Mouse (Mus musculus): Measurements from ENCODE around the gene Foxo3. TPM values are rescaled to one million over a fixed set of nuclear protein-coding genes. Genes with fewer than 3 reads are reported as not detected.
A peak's percentile ranks its signal among the peaks of the same experiment; 100 is the strongest.

Gene Foxo3
- total and polyA plus RNA-seq, 3 experiments, result 9.2 to 18.2 (median 12.6) TPM

- H3K9me3 ChIP-seq (replicated peaks; ENCODE audit: low read length), result peaks cover 13% of the 10 kb centered on the region
- no peak for TF ChIP-seq ETS1 (conservative IDR thresholded peaks at IDR 0.05; ENCODE audit: low read depth, low read length)
- DNase-seq (ENCODE audit: extremely low read depth), result no peak
- H3K4me2 ChIP-seq (ENCODE audit: insufficient read depth, low read depth, poor library complexity, severe bottlenecking), result no peak overlapping the region
- no peak overlapping the region for H3K9ac ChIP-seq (ENCODE audit: insufficient read depth, low read depth)
- H3K4me1 ChIP-seq (ENCODE audit: control insufficient read depth in 1 of 2, insufficient read depth in 2 of 2), result peaks cover 10 to 45% of the 10 kb centered on the region in 2 experiments
- peaks cover 10 to 21% of the 10 kb centered on the region in 2 experiments for H3K36me3 ChIP-seq (replicated peaks in 1 of 2; ENCODE audit: control insufficient read depth in 1 of 2, insufficient read depth in 1 of 2, low read length in 1 of 2)
- no peaks in the 10 kb centered on the region for H3K27me3 ChIP-seq (replicated peaks)
- dilution Hi-C loops (cut with MboI; ENCODE audit: extremely low pct_ligation_motif_present, extremely low pct_unique_long_range_greater_than_20kb, low sequenced_read_pairs), result no loop called here
- in situ Hi-C loops (cut with MboI; ENCODE audit: low pct_ligation_motif_present, low pct_unique_long_range_greater_than_20kb, low sequenced_read_pairs), result no loop called here
- no peak overlapping the region for H3K27ac ChIP-seq (ENCODE audit: insufficient read depth, low read depth)
- peak overlapping the region in 1 of 3 experiments; percentile 1 for H3K4me3 ChIP-seq (replicated peaks in 1 of 3; ENCODE audit: low read depth in 2 of 3, low read length in 2 of 3, poor library complexity in 1 of 3)
- H3K79me2 ChIP-seq (replicated peaks; ENCODE audit: control insufficient read depth, extremely low read depth, insufficient read depth, poor library complexity, severe bottlenecking), result peaks cover 33% of the 10 kb centered on the region
Measured at GRCm38 (mm10) chr10:42274712-42275400, 1.7 kb downstream of the Foxo3 start.

GRCm38 (mm10) chr10:42273760-42274691, 2.5 kb downstream of the Foxo3 start:
- Histone ChIP-seq H3K4me2 (ENCODE audit: insufficient read depth, low read depth, poor library complexity, severe bottlenecking) (peak overlapping the region; percentile 81), H3K4me1 (ENCODE audit: control insufficient read depth in 1 of 2, insufficient read depth in 2 of 2) (peaks cover 10 to 54% of the 10 kb centered on the region in 2 experiments), H3K9ac (ENCODE audit: insufficient read depth, low read depth) (peak overlapping the region; percentile 28; the same call in 1 of the 2 replicates), H3K9me3 (replicated peaks; ENCODE audit: low read length) (peaks cover 13% of the 10 kb centered on the region), H3K36me3 (replicated peaks in 1 of 2; ENCODE audit: control insufficient read depth in 1 of 2, insufficient read depth in 1 of 2, low read length in 1 of 2) (peaks cover 10 to 21% of the 10 kb centered on the region in 2 experiments), H3K27me3 (replicated peaks) (no peaks in the 10 kb centered on the region), H3K27ac (ENCODE audit: insufficient read depth, low read depth) (peak overlapping the region; percentile 55), H3K79me2 (replicated peaks; ENCODE audit: control insufficient read depth, extremely low read depth, insufficient read depth, poor library complexity, severe bottlenecking) (peaks cover 33% of the 10 kb centered on the region), H3K4me3 (replicated peaks in 1 of 3; ENCODE audit: low read depth in 2 of 3, low read length in 2 of 3, poor library complexity in 1 of 3) (peak overlapping the region; percentile 22 to 35 (median 30))
- no peak for DNase-seq (ENCODE audit: extremely low read depth)
- dilution Hi-C loops (cut with MboI; ENCODE audit: extremely low pct_ligation_motif_present, extremely low pct_unique_long_range_greater_than_20kb, low sequenced_read_pairs) (no loop called here), in situ Hi-C loops (cut with MboI; ENCODE audit: low pct_ligation_motif_present, low pct_unique_long_range_greater_than_20kb, low sequenced_read_pairs) (no loop called here)
- TF ChIP-seq KAT2A (IDR thresholded peaks at IDR 0.05; ENCODE audit: insufficient replicate concordance, low read length), result no peak
- TF ChIP-seq EP300 (IDR thresholded peaks at IDR 0.05; ENCODE audit: low read length), result no peak
- no peak for TF ChIP-seq GABPA (IDR thresholded peaks at IDR 0.05; ENCODE audit: insufficient replicate concordance, low read depth, low read length)
- peak; percentile 67 for TF ChIP-seq MYC (IDR thresholded peaks at IDR 0.05; ENCODE audit: low read depth, low read length)
- TF ChIP-seq NRF1 (IDR thresholded peaks at IDR 0.05; ENCODE audit: low read depth, low read length), result no peak
- TF ChIP-seq MXI1 (IDR thresholded peaks at IDR 0.05; ENCODE audit: low read depth, low read length), result no peak; the same call in 1 of the 2 replicates
- no peak for TF ChIP-seq SMC3 (IDR thresholded peaks at IDR 0.05; ENCODE audit: low read depth, low read length)
- peak; percentile 87 for TF ChIP-seq BHLHE40 (IDR thresholded peaks at IDR 0.05; ENCODE audit: low read depth, low read length)
- TF ChIP-seq IRF4 (IDR thresholded peaks at IDR 0.05; ENCODE audit: low read depth, low read length), result no peak; the same call in 1 of the 2 replicates
- no peak for TF ChIP-seq RAD21 (IDR thresholded peaks at IDR 0.05; ENCODE audit: low read depth, low read length)
- peak; percentile 23; the same call in 1 of the 2 replicates for TF ChIP-seq MAX (IDR thresholded peaks at IDR 0.05; ENCODE audit: low read length)
- TF ChIP-seq POLR2A (IDR thresholded peaks at IDR 0.05; ENCODE audit: low read depth, low read length), result no peak
- TF ChIP-seq JUN (IDR thresholded peaks at IDR 0.05; ENCODE audit: insufficient read depth, low read depth, low read length), result no peak
- TF ChIP-seq E2F4 (IDR thresholded peaks at IDR 0.05; ENCODE audit: insufficient replicate concordance, low read depth, low read length), result no peak
- 0 out of 2 replicates have a peak, but pooled peaks have one; percentile 21 for TF ChIP-seq UBTF (IDR thresholded peaks at IDR 0.05; ENCODE audit: low read depth, low read length)
- TF ChIP-seq ZC3H11A (IDR thresholded peaks at IDR 0.05; ENCODE audit: low read depth, low read length), result no peak
- no peak for TF ChIP-seq SIN3A (IDR thresholded peaks at IDR 0.05; ENCODE audit: low read length)
- TF ChIP-seq ZMIZ1 (IDR thresholded peaks at IDR 0.05; ENCODE audit: low read depth, low read length), result no peak
- TF ChIP-seq TBP (conservative IDR thresholded peaks at IDR 0.05; ENCODE audit: low read depth, low read length), result no peak
- no peak for TF ChIP-seq ETS1 (conservative IDR thresholded peaks at IDR 0.05; ENCODE audit: low read depth, low read length)
- peak; percentile 58 for TF ChIP-seq USF1 (IDR thresholded peaks at IDR 0.05; ENCODE audit: low read depth, low read length)
- TF ChIP-seq MAFK (IDR thresholded peaks at IDR 0.05; ENCODE audit: insufficient replicate concordance, low read length), result no peak
- TF ChIP-seq MAZ (IDR thresholded peaks at IDR 0.05; ENCODE audit: low read depth, low read length), result no peak
- TF ChIP-seq USF2 (conservative IDR thresholded peaks at IDR 0.05; ENCODE audit: low read depth, low read length), result no peak
